Mouse (Mus musculus): Measurements from ENCODE around the gene Cwc22. TPM values are rescaled to one million over a fixed set of nuclear protein-coding genes. Genes with fewer than 3 reads are reported as not detected.

Gene Cwc22
- polyA plus RNA-seq, 1 experiment from 2014 or later = 23.8 TPM

GRCm38 (mm10) chr2:77863934-77864333, 82.2 kb downstream of the Cwc22 start:
- 78% methylated on average over 6 of the region's 6 CpGs for WGBS (ENCODE audit: insufficient replicate concordance)
- H3K4me1 ChIP-seq (ENCODE audit: control insufficient read depth, insufficient read depth, low read length) = no peaks in the 10 kb centered on the region
- ATAC-seq (replicated peaks; ENCODE audit: insufficient number of reproducible peaks, low FRiP score, low TSS enrichment) = no peak
- H3K4me2 ChIP-seq = peak overlapping the region; percentile 7; the same call in 1 of the 2 replicates
- H3K4me3 ChIP-seq (ENCODE audit: low read depth, low read length) = no peak overlapping the region
- H3K36me3 ChIP-seq (ENCODE audit: control insufficient read depth, insufficient read depth, low read length) = no peaks in the 10 kb centered on the region
- H3K27me3 ChIP-seq (ENCODE audit: control insufficient read depth, insufficient read depth, low read length) = no peaks in the 10 kb centered on the region
- H3K9ac ChIP-seq (ENCODE audit: low read depth, low read length) = no peak overlapping the region
- H3K27ac ChIP-seq (ENCODE audit: low read depth, low read length) = no peak overlapping the region
- no peaks in the 10 kb centered on the region for H3K9me3 ChIP-seq (replicated peaks; ENCODE audit: control insufficient read depth, low read length)

DNA sequence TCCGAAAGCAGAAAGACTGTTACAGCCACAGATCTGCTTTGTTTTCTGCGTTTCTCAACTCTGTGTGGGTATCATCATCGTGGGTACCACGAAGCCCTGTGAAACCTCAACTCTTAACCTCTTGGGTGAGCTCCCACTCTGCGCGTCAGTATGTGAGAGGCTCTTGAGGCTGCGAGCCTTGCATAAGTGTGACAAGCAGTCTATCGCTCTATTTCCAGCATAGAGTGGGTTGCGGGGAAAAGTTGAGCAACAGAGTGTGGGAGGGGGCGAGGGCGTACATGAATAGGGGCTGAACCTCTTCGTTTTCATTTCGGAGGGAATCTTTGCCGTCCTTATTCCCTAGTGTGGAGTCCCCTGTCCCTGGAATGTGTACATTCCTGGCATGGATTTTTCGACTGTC, 82.7 kb downstream of the Cwc22 start:
- no peaks in the 10 kb centered on the region for H3K9me3 ChIP-seq (replicated peaks; ENCODE audit: control insufficient read depth, low read length)
- no peak overlapping the region for H3K9ac ChIP-seq (ENCODE audit: low read depth, low read length)
- H3K27me3 ChIP-seq (ENCODE audit: control insufficient read depth, insufficient read depth, low read length) = no peaks in the 10 kb centered on the region
- no peak for ATAC-seq (replicated peaks; ENCODE audit: insufficient number of reproducible peaks, low FRiP score, low TSS enrichment)
- no peaks in the 10 kb centered on the region for H3K4me1 ChIP-seq (ENCODE audit: control insufficient read depth, insufficient read depth, low read length)
- peak overlapping the region; percentile 7; the same call in 1 of the 2 replicates for H3K4me2 ChIP-seq
- H3K36me3 ChIP-seq (ENCODE audit: control insufficient read depth, insufficient read depth, low read length) = no peaks in the 10 kb centered on the region
- no peak overlapping the region for H3K4me3 ChIP-seq (ENCODE audit: low read depth, low read length)
- WGBS (ENCODE audit: insufficient replicate concordance) = 61% methylated on average over 15 of the region's 15 CpGs
- no peak overlapping the region for H3K27ac ChIP-seq (ENCODE audit: low read depth, low read length)

DNA sequence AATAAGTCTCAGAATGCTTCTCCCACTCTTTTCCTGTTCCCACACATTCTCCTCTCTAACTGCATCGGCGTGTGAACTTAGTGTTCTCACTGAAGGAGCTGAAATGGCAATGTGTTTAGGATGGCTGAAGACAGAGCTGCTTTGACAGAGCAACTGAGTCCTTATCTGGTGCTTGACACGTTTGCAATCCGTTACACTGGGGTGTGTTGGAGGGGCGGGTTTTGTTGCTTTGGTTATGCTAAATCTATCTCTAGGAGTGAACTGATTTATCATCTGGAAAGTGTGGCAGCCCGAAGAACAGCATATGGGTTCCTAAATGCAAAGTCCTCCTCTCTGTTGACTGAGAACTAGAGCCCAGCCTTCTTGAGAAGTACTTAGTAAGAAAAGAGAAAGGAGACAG, 104.7 kb downstream of the Cwc22 start:
- H3K9ac ChIP-seq (ENCODE audit: low read depth, low read length) = no peak overlapping the region
- no peak overlapping the region for H3K27ac ChIP-seq (ENCODE audit: low read depth, low read length)
- no peak for ATAC-seq (replicated peaks; ENCODE audit: insufficient number of reproducible peaks, low FRiP score, low TSS enrichment)
- H3K4me1 ChIP-seq (ENCODE audit: control insufficient read depth, insufficient read depth, low read length) = no peaks in the 10 kb centered on the region
- no peaks in the 10 kb centered on the region for H3K27me3 ChIP-seq (ENCODE audit: control insufficient read depth, insufficient read depth, low read length)
- no peaks in the 10 kb centered on the region for H3K36me3 ChIP-seq (ENCODE audit: control insufficient read depth, insufficient read depth, low read length)
- H3K9me3 ChIP-seq (replicated peaks; ENCODE audit: control insufficient read depth, low read length) = no peaks in the 10 kb centered on the region
- no peak overlapping the region for H3K4me2 ChIP-seq
- WGBS (ENCODE audit: insufficient replicate concordance) = 28% methylated on average over 6 of the region's 6 CpGs
- no peak overlapping the region for H3K4me3 ChIP-seq (ENCODE audit: low read depth, low read length)

- no peaks in the 10 kb centered on the region for H3K9me3 ChIP-seq (replicated peaks; ENCODE audit: control insufficient read depth, low read length)
- no peaks in the 10 kb centered on the region for H3K4me1 ChIP-seq (ENCODE audit: control insufficient read depth, insufficient read depth, low read length)
- no peak for ATAC-seq (replicated peaks; ENCODE audit: insufficient number of reproducible peaks, low FRiP score, low TSS enrichment)
- H3K9ac ChIP-seq (ENCODE audit: low read depth, low read length) = no peak overlapping the region
- H3K27me3 ChIP-seq (ENCODE audit: control insufficient read depth, insufficient read depth, low read length) = no peaks in the 10 kb centered on the region
- H3K4me2 ChIP-seq = no peak overlapping the region
- H3K4me3 ChIP-seq (ENCODE audit: low read depth, low read length) = no peak overlapping the region
- H3K27ac ChIP-seq (ENCODE audit: low read depth, low read length) = no peak overlapping the region
- WGBS (ENCODE audit: insufficient replicate concordance) = 85% methylated on average over 17 of the region's 17 CpGs
- H3K36me3 ChIP-seq (ENCODE audit: control insufficient read depth, insufficient read depth, low read length) = no peaks in the 10 kb centered on the region
These were observed 106.6 kb downstream of the Cwc22 start for GRCm38 (mm10) chr2:77839587-77839986.

- H3K27ac ChIP-seq (ENCODE audit: low read depth, low read length) = no peak overlapping the region
- no peak overlapping the region for H3K9ac ChIP-seq (ENCODE audit: low read depth, low read length)
- H3K4me2 ChIP-seq = no peak overlapping the region
- no peaks in the 10 kb centered on the region for H3K36me3 ChIP-seq (ENCODE audit: control insufficient read depth, insufficient read depth, low read length)
- 76% methylated on average over 1 of the region's 1 CpGs for WGBS (ENCODE audit: insufficient replicate concordance)
- H3K27me3 ChIP-seq (ENCODE audit: control insufficient read depth, insufficient read depth, low read length) = no peaks in the 10 kb centered on the region
- ATAC-seq (replicated peaks; ENCODE audit: insufficient number of reproducible peaks, low FRiP score, low TSS enrichment) = no peak
- no peaks in the 10 kb centered on the region for H3K9me3 ChIP-seq (replicated peaks; ENCODE audit: control insufficient read depth, low read length)
- H3K4me1 ChIP-seq (ENCODE audit: control insufficient read depth, insufficient read depth, low read length) = no peaks in the 10 kb centered on the region
- no peak overlapping the region for H3K4me3 ChIP-seq (ENCODE audit: low read depth, low read length)
These were observed 107.5 kb downstream of the Cwc22 start for GRCm38 (mm10) chr2:77838688-77839087.

GRCm38 (mm10) chr2:77835781-77836180, 110.4 kb downstream of the Cwc22 start:
- no peaks in the 10 kb centered on the region for H3K27me3 ChIP-seq (ENCODE audit: control insufficient read depth, insufficient read depth, low read length)
- no peak overlapping the region for H3K4me2 ChIP-seq
- H3K27ac ChIP-seq (ENCODE audit: low read depth, low read length) = no peak overlapping the region
- no peak overlapping the region for H3K9ac ChIP-seq (ENCODE audit: low read depth, low read length)
- no peaks in the 10 kb centered on the region for H3K4me1 ChIP-seq (ENCODE audit: control insufficient read depth, insufficient read depth, low read length)
- no peak for ATAC-seq (replicated peaks; ENCODE audit: insufficient number of reproducible peaks, low FRiP score, low TSS enrichment)
- no peaks in the 10 kb centered on the region for H3K9me3 ChIP-seq (replicated peaks; ENCODE audit: control insufficient read depth, low read length)
- 46% methylated on average over 3 of the region's 3 CpGs for WGBS (ENCODE audit: insufficient replicate concordance)
- H3K4me3 ChIP-seq (ENCODE audit: low read depth, low read length) = no peak overlapping the region
- H3K36me3 ChIP-seq (ENCODE audit: control insufficient read depth, insufficient read depth, low read length) = no peaks in the 10 kb centered on the region

Other genes starting within 250 kb of the Cwc22 start
- 3.2 and 3.8 TPM in 2 replicates for gene Zfp385b, start 126.7 kb downstream of the Cwc22 start, polyA plus RNA-seq (2014; fragmentation: Nextera tagmentation; extraction: Ambion mirVana)